Mouse (Mus musculus): Measurements from ENCODE around the gene Gm49387. TPM values are rescaled to one million over a fixed set of nuclear protein-coding genes. Genes with fewer than 3 reads are reported as not detected.
"Not testable (repeated sequence)": the region's sequence is repeated elsewhere in the genome, so short reads cannot be mapped to it uniquely, and the experiment has no call there.

Gene Gm49387
- polyA plus RNA-seq, 1 experiment from 2014 or later, result 2.8 TPM

DNA sequence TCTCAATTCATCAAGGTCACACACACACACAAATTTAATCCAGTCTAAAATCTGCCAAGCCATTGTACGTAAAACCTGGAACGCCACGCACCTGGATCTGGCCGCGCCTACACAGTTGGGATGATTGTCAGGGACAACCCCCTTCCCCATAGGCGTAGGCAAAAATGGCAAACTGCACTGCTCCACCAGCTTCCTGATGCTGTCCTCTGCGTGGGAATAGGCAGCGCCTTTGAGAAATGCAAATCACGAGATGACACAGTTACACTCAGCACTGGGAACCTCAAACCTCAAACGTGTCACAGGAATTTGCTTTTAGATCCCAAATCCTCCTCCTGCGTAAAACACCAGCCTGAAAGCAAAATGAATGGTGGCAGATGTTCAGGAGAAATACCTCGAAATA is 17.9 kb downstream of the Gm49387 start:
- H3K4me1 ChIP-seq (ENCODE audit: control insufficient read depth, insufficient read depth, low read length), result no peaks in the 10 kb centered on the region
- no peaks in the 10 kb centered on the region for H3K36me3 ChIP-seq (ENCODE audit: control insufficient read depth, insufficient read depth, low read length)
- no peaks in the 10 kb centered on the region for H3K9me3 ChIP-seq (ENCODE audit: control insufficient read depth, low read depth, low read length)
- H3K27ac ChIP-seq (ENCODE audit: low read length), result no peak overlapping the region
- H3K27me3 ChIP-seq (ENCODE audit: control insufficient read depth, insufficient read depth, low read length), result no peaks in the 10 kb centered on the region
- 83% methylated on average over 12 of the region's 12 CpGs for WGBS
- no peak overlapping the region for H3K4me3 ChIP-seq (ENCODE audit: low read depth, low read length)
- no peak overlapping the region for H3K4me2 ChIP-seq (replicated peaks; ENCODE audit: low read depth, low read length)
- no peak for ATAC-seq (ENCODE audit: insufficient number of reproducible peaks, insufficient read depth, low FRiP score, low read depth)
- no peak overlapping the region for H3K9ac ChIP-seq (replicated peaks; ENCODE audit: low read depth, low read length)

DNA sequence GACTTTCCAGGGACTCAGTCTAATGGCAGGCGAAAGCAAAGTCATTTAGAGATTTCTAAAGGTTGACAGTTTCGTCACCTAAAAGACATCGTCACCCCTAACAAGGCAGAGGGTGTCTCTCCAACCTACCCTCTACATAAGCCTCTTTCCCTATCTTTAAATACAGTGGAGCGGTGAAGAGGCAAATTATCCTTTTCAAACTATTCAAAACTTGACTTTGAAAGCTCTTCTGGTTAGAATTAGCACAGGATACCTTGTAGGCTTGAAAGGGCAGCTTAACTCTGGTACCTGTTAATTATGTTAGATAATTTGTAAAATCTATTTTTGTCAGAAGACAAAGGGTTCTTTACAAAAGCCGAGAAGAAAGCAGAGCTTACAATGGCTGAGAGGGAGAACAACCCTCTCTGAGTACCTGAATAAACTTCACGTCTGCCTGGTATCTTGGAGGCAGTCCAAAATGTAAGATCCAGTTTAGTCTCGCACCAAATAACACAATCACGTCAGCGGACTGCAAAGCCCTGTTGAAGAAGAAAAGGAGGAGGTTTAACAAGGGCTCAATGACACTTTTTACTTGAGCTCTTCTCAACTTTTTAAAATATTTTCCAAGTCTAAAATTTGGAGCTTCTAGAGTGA is 20.0 kb downstream of the Gm49387 start:
- Histone ChIP-seq H3K9ac (replicated peaks; ENCODE audit: low read depth, low read length) (no peak overlapping the region), H3K36me3 (ENCODE audit: control insufficient read depth, insufficient read depth, low read length) (no peaks in the 10 kb centered on the region), H3K4me2 (replicated peaks; ENCODE audit: low read depth, low read length) (no peak overlapping the region), H3K4me3 (ENCODE audit: low read depth, low read length) (no peak overlapping the region), H3K27ac (ENCODE audit: low read length) (no peak overlapping the region), H3K4me1 (ENCODE audit: control insufficient read depth, insufficient read depth, low read length) (no peaks in the 10 kb centered on the region), H3K27me3 (ENCODE audit: control insufficient read depth, insufficient read depth, low read length) (no peaks in the 10 kb centered on the region), H3K9me3 (ENCODE audit: control insufficient read depth, low read depth, low read length) (no peaks in the 10 kb centered on the region)
- no peak for ATAC-seq (ENCODE audit: insufficient number of reproducible peaks, insufficient read depth, low FRiP score, low read depth)
- 64% methylated on average over 9 of the region's 9 CpGs for WGBS

DNA sequence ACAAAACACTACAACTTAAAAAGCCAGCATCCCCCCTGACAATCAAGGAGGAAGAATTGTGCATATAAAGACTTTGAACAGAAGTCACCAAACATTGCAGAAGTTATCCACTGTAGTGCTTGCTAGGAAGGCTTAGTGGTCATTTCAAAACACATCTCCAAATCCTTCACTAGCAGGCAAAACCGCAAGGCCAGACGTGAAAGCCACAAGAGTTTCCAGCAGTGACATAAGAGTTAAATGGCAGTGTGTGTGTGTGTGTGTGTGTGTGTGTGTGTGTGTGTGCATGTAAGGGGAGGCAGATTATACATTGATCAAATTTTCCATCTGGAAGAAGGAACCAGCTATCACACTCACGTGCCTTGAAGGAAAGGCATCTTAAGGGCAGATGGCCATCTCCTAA is 22.7 kb downstream of the Gm49387 start:
- Histone ChIP-seq H3K27ac (ENCODE audit: low read length) (no peak overlapping the region), H3K36me3 (ENCODE audit: control insufficient read depth, insufficient read depth, low read length) (no peaks in the 10 kb centered on the region), H3K4me3 (ENCODE audit: low read depth, low read length) (no peak overlapping the region), H3K9me3 (ENCODE audit: control insufficient read depth, low read depth, low read length) (no peaks in the 10 kb centered on the region), H3K4me2 (replicated peaks; ENCODE audit: low read depth, low read length) (no peak overlapping the region), H3K4me1 (ENCODE audit: control insufficient read depth, insufficient read depth, low read length) (no peaks in the 10 kb centered on the region), H3K27me3 (ENCODE audit: control insufficient read depth, insufficient read depth, low read length) (no peaks in the 10 kb centered on the region), H3K9ac (replicated peaks; ENCODE audit: low read depth, low read length) (no peak overlapping the region)
- 70% methylated on average over 3 of the region's 3 CpGs for WGBS
- no peak for ATAC-seq (ENCODE audit: insufficient number of reproducible peaks, insufficient read depth, low FRiP score, low read depth)

DNA sequence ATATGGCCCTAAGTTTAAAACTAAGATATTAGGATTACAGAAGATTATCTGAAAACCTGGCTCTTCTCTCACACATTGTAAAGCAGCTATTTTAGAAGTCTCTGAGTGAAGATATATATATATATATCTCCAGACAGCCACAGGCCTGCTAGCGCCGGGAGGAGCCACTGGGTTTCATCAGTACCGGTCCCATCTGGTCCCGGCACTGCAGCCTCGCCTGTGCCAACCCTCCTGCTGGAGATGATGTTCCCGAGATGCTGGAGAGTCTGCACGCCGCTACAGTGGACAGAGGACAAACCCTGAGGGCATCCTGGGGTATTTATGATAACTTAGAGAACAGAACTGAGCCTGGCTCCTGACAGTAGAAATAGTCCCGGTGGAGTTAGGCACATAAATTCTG is 23.5 kb downstream of the Gm49387 start:
- Histone ChIP-seq H3K4me2 (replicated peaks; ENCODE audit: low read depth, low read length) (no peak overlapping the region), H3K9ac (replicated peaks; ENCODE audit: low read depth, low read length) (no peak overlapping the region), H3K27ac (ENCODE audit: low read length) (no peak overlapping the region), H3K27me3 (ENCODE audit: control insufficient read depth, insufficient read depth, low read length) (no peaks in the 10 kb centered on the region), H3K4me3 (ENCODE audit: low read depth, low read length) (no peak overlapping the region), H3K36me3 (ENCODE audit: control insufficient read depth, insufficient read depth, low read length) (no peaks in the 10 kb centered on the region), H3K9me3 (ENCODE audit: control insufficient read depth, low read depth, low read length) (no peaks in the 10 kb centered on the region), H3K4me1 (ENCODE audit: control insufficient read depth, insufficient read depth, low read length) (no peaks in the 10 kb centered on the region)
- no peak for ATAC-seq (ENCODE audit: insufficient number of reproducible peaks, insufficient read depth, low FRiP score, low read depth)
- WGBS, result 87% methylated on average over 9 of the region's 9 CpGs

DNA sequence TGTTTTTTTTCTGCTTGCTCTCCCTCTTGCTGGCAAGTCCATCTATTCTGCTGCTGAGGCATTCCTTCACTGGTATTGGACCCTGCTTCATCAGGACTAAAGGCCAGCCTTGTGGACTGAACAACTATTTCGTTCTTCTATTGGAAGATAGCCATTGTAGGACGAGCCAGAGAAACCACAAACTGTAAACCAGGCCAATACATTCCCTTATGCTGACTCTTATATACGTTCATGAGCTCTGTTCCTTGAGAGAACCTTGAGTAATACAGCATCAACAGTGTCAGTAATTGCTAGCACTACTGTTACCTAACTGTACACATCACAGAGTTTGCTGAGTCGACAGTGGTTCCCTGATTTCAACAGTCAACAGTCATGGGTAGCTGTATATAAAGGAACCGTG is 27.0 kb downstream of the Gm49387 start:
- Histone ChIP-seq H3K36me3 (ENCODE audit: control insufficient read depth, insufficient read depth, low read length) (no peaks in the 10 kb centered on the region), H3K27ac (ENCODE audit: low read length) (no peak overlapping the region), H3K27me3 (ENCODE audit: control insufficient read depth, insufficient read depth, low read length) (no peaks in the 10 kb centered on the region), H3K4me2 (replicated peaks; ENCODE audit: low read depth, low read length) (no peak overlapping the region), H3K9ac (replicated peaks; ENCODE audit: low read depth, low read length) (no peak overlapping the region), H3K9me3 (ENCODE audit: control insufficient read depth, low read depth, low read length) (no peaks in the 10 kb centered on the region), H3K4me1 (ENCODE audit: control insufficient read depth, insufficient read depth, low read length) (no peaks in the 10 kb centered on the region), H3K4me3 (ENCODE audit: low read depth, low read length) (no peak overlapping the region)
- WGBS, result 86% methylated on average over 5 of the region's 5 CpGs
- ATAC-seq (ENCODE audit: insufficient number of reproducible peaks, insufficient read depth, low FRiP score, low read depth), result no peak

DNA sequence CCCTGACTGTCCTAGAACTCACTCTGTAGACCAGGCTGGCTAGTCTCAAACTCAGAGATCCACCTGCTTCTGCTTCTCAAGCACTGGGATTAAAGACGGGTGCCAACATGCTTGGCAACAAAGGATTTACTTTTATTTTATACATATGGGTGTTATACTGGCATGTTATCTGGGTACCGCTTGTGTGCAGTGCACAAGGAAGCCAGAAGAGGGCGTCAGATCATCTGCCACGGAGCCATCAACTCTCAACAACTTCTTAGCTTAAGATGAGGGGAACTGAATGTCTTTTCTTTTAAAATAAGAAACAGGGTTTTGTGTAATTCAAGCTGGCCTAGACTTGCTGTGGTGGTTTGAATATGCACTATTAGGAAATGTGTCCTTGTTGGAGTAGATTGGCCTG is 28.7 kb downstream of the Gm49387 start:
- Histone ChIP-seq H3K9ac (replicated peaks; ENCODE audit: low read depth, low read length) (no peak overlapping the region), H3K4me1 (ENCODE audit: control insufficient read depth, insufficient read depth, low read length) (no peaks in the 10 kb centered on the region), H3K36me3 (ENCODE audit: control insufficient read depth, insufficient read depth, low read length) (no peaks in the 10 kb centered on the region), H3K27me3 (ENCODE audit: control insufficient read depth, insufficient read depth, low read length) (no peaks in the 10 kb centered on the region), H3K9me3 (ENCODE audit: control insufficient read depth, low read depth, low read length) (no peaks in the 10 kb centered on the region), H3K4me2 (replicated peaks; ENCODE audit: low read depth, low read length) (no peak overlapping the region), H3K27ac (ENCODE audit: low read length) (no peak overlapping the region), H3K4me3 (ENCODE audit: low read depth, low read length) (no peak overlapping the region)
- 64% methylated on average over 4 of the region's 4 CpGs for WGBS
- ATAC-seq (ENCODE audit: insufficient number of reproducible peaks, insufficient read depth, low FRiP score, low read depth), result no peak

DNA sequence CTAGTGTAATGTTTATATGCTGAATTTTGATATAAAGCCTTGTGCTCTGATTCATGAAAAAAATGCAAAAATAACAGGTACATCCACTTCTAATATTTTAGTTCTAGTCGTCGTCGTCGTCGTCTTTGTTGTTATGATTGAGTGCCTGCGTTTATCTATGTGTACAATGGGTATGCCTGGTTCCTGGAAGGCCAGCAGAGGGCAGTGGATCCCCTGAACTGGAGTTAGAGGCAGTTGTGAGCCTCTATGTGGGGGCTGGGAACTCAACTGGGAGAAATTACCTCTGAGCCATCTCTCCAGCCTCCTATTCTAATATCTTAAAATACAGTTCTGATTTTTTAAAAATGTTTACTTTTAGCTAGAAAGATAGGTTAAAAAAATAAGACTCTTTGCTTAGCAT is 35.2 kb downstream of the Gm49387 start:
- 51% methylated on average over 6 of the region's 6 CpGs for WGBS
- no peak overlapping the region for H3K27ac ChIP-seq (ENCODE audit: low read length)
- no peaks in the 10 kb centered on the region for H3K36me3 ChIP-seq (ENCODE audit: control insufficient read depth, insufficient read depth, low read length)
- H3K4me1 ChIP-seq (ENCODE audit: control insufficient read depth, insufficient read depth, low read length), result no peaks in the 10 kb centered on the region
- H3K9me3 ChIP-seq (ENCODE audit: control insufficient read depth, low read depth, low read length), result no peaks in the 10 kb centered on the region
- H3K27me3 ChIP-seq (ENCODE audit: control insufficient read depth, insufficient read depth, low read length), result no peaks in the 10 kb centered on the region
- H3K4me2 ChIP-seq (replicated peaks; ENCODE audit: low read depth, low read length), result no peak overlapping the region
- H3K4me3 ChIP-seq (ENCODE audit: low read depth, low read length), result no peak overlapping the region
- ATAC-seq (ENCODE audit: insufficient number of reproducible peaks, insufficient read depth, low FRiP score, low read depth), result no peak
- no peak overlapping the region for H3K9ac ChIP-seq (replicated peaks; ENCODE audit: low read depth, low read length)

DNA sequence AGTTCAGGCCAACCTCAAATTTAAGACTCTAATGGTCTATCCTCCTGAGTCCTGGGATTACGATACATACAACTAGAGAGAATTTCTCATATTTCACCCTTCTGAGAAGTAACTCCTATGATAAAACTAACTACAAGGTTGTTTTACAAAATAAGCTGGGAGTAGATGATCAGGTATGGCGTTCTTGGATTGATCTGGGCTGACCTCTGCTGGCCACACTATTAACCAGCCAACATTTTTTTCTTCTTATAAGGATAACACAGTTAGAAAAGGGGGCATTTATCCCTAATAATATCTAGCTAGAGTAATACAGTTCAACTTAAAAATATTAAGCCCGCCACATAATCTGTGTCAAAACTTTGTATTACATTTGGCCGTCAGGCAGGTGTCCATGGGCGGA is 35.8 kb downstream of the Gm49387 start:
- no peak for ATAC-seq (ENCODE audit: insufficient number of reproducible peaks, insufficient read depth, low FRiP score, low read depth)

DNA sequence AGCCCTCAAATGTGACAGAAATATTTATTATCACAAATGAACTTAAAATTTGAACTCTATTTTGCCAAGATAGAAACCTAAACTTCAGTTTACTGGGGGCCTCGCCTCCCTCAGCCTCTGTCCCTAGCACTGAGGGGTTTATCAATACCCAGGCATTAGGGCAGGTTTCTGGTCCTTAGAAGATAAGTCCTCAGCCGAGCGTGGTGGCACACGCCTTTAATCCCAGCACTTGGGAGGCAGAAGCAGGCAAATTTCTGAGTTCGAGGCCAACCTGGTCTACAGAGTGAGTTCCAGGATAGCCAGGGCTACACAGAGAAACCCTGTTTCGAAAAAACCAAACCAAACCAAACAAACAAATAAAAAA is 38.1 kb downstream of the Gm49387 start:
- ATAC-seq (ENCODE audit: insufficient number of reproducible peaks, insufficient read depth, low FRiP score, low read depth); H3K27me3 ChIP-seq (ENCODE audit: control insufficient read depth, insufficient read depth, low read length); H3K9me3 ChIP-seq (ENCODE audit: control insufficient read depth, low read depth, low read length); H3K27ac ChIP-seq (ENCODE audit: low read length); H3K4me1 ChIP-seq (ENCODE audit: control insufficient read depth, insufficient read depth, low read length); H3K4me3 ChIP-seq (ENCODE audit: low read depth, low read length); H3K9ac ChIP-seq (replicated peaks; ENCODE audit: low read depth, low read length); H3K4me2 ChIP-seq (replicated peaks; ENCODE audit: low read depth, low read length); H3K36me3 ChIP-seq (ENCODE audit: control insufficient read depth, insufficient read depth, low read length): not testable (repeated sequence)
- 86% methylated on average over 6 of the region's 6 CpGs for WGBS

More for the DNA sequence above, 35.8 kb downstream of the Gm49387 start:
- H3K4me3 ChIP-seq (ENCODE audit: low read depth, low read length), result no peak overlapping the region
- H3K4me1 ChIP-seq (ENCODE audit: control insufficient read depth, insufficient read depth, low read length), result no peaks in the 10 kb centered on the region
- H3K9ac ChIP-seq (replicated peaks; ENCODE audit: low read depth, low read length), result no peak overlapping the region
- H3K27ac ChIP-seq (ENCODE audit: low read length), result no peak overlapping the region
- no peak overlapping the region for H3K4me2 ChIP-seq (replicated peaks; ENCODE audit: low read depth, low read length)
- no peaks in the 10 kb centered on the region for H3K36me3 ChIP-seq (ENCODE audit: control insufficient read depth, insufficient read depth, low read length)
- 75% methylated on average over 5 of the region's 5 CpGs for WGBS
- no peaks in the 10 kb centered on the region for H3K9me3 ChIP-seq (ENCODE audit: control insufficient read depth, low read depth, low read length)
- no peaks in the 10 kb centered on the region for H3K27me3 ChIP-seq (ENCODE audit: control insufficient read depth, insufficient read depth, low read length)
